Mouse (Mus musculus): ENCODE data around the gene Ccer2.
A peak's percentile ranks its signal among the peaks of the same experiment; 100 is the strongest.

Gene Ccer2

GRCm38 (mm10) chr7:28749935-28750334 lies 6.0 kb upstream of the Ccer2 start:
- no peak for DNase-seq (ENCODE audit: low spot score)

GRCm38 (mm10) chr7:28758623-28759022 lies 2.6 kb downstream of the Ccer2 start:
- no peak for DNase-seq (ENCODE audit: low spot score)

GRCm38 (mm10) chr7:28761907-28762306 lies 5.9 kb downstream of the Ccer2 start:
- DNase-seq (ENCODE audit: low spot score) = no peak

- no peak for DNase-seq (ENCODE audit: low spot score)
Observed at GRCm38 (mm10) chr7:28765211-28765610, 9.2 kb downstream of the Ccer2 start.

DNA sequence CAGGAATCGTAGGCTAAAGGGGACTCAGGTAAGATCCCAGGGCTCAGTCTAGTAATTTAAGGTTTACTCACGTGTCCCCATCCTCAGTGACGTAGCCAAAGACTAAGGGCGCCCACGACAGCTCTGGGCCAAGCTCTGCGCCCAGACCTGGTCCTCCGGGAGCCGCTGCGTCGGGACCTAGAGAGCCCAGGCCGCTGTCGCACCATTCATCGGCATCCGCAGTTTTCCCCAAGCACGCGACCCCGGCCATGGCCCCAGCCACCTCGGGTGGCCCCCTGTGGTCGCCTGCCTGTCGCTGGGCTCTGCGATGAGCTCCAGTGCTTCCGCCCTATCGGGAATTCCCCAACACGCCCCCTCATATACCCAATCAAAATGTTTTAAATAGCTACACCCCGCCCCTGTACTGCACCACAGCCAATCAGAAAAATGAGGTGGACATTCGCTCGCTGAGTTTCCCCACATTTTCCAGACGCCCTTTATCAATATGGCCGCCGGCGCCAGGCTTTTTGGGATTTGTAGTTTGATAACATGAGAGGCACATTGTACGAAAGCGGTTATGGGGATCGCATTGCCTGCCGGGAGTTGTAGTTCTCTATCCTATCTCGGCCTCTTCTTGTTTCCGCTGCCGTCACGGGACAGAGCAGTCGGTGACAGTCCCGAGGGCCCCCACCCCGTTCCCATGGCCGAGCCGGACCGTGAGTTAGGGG lies 10.4 kb downstream of the Ccer2 start, which contains the start of gene Sirt2:
Sirt2 (plus strand) TSS at position 563 of the 707 bp plus-strand sequence.
- peak; percentile 100 for DNase-seq (ENCODE audit: low spot score)

DNA sequence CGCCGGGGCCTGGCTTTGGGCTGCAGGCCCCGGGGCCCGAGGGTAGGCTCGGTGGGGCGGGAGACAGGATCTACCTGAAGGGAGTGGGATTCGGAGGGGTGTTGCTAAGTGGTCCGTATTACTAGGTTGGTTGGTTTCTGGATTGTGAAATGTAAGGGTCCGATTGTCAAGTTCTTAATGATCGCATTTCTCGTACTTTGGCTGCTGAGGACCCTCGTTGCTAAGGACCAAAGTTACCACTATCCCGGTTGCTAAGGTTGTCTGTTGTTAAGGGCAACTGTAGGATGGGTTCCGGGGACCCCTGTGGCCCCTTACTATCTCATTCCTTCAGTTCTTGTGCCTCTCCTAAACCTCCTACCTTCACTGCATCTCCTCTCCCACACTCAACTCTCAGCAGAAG lies 10.9 kb downstream of the Ccer2 start:
- peak; percentile 44 for DNase-seq (ENCODE audit: low spot score)

- no peak for DNase-seq (ENCODE audit: low spot score)
Observed at GRCm38 (mm10) chr7:28767462-28767965, 11.5 kb downstream of the Ccer2 start, which contains the start of gene Nfkbib. TSS of gene Nfkbib (minus strand) at chr7:28767512.

DNA sequence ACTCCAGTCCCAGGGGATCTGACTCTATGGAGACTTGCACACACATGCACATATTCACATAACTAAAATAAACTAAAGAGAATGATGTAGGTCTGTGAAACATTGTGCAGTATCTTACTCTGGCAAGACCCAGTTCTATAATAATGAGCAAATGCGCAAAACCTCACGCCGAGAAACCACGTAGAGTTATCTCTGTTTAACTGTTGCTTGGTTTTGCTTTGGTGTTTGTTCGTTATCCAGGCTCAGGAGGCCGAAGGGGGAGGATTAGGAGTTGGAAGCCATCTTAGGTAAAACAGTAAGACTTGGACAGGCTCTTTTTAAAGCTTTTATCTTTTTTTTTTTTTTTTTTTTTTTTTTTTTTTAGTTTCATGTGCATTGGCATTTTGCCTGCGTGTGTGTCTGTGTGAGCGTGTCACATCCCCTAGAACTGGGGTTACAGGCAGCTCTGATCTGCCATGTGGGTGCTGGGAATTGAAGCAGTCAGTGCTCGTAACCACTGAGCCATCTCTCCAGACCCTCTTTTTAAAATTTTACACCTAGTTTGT lies 13.5 kb downstream of the Ccer2 start:
- no peak for DNase-seq (ENCODE audit: low spot score)

DNA sequence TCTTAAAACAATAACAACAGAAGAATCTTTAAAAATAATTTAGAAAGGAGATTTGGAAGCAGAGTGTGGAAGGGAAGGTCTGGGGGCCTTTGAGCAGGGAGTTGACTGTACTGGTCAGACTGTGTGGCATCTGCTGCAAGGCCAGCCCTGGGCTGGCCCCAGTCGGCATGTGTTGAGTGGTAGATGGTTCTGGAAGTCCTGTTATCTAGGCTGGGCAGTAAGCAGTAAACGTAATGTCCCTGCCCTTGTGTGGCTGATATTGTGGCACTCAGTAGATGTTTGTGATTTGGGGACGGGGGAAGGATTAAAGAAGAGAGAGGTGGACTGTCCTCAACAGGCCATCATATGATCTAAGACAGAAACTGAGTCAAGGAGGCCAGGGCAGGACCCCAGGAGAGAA lies 14.3 kb downstream of the Ccer2 start:
- DNase-seq (ENCODE audit: low spot score) = no peak

DNA sequence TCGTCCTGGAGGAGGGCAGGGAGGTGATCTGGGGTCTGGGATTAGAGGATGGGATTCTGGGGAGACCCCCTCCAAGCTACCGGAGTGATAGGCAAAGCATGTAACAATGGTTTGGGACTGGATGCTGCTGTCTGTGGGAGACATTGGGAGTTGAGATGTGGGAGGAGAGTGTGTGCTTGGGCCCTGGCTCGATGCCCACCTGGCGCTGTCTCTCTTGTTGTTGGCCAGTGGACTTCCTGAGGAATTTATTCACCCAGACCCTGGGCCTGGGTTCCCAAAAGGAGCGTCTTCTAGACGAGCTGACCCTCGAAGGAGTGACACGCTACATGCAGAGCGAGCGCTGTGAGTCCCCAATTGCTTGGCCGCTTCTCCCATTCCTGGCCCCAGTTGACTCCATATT lies 15.9 kb downstream of the Ccer2 start:
- no peak for DNase-seq (ENCODE audit: low spot score)

DNA sequence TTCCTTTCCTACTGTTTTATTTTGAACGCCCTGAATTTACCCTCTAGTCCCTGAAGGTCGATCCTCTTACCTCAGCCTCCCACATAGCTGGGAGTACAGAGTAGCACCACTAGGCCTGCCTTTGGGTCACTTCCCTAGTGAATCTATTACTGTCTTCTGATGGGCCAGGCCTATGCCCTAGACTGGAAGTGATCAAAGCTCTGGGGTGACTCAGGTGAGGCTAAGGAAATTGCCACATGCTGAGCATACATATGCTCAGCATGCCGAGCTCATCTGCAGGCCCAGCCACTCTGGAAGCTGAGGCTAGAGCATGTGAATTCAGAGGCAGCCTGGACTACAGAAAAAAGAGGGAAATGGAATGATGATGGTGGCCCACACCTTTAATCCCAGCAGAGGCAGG lies 17.2 kb downstream of the Ccer2 start:
- no peak for DNase-seq (ENCODE audit: low spot score)

DNA sequence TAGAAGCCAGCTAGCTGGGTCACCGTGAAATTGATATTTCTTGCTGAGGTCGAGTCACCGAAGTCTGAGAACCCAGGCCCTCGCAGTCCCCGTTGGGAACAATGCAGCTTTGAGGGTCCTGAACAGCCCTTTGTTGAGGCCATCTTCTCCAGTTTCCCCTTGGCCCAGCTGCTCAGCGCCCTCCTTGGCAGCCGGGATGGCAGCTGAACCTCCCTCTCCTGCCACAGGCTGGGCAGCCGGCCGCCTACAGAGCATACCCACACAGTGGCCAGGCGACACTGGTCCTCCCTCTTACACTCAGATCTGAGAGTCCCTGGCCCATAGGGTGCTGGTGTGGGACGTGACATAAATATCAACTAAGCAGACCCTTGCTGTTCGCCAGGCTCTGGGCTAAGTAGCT lies 18.2 kb downstream of the Ccer2 start:
- DNase-seq (ENCODE audit: low spot score) = peak; percentile 32

GRCm38 (mm10) chr7:28775129-28775528 lies 19.2 kb downstream of the Ccer2 start:
- DNase-seq (ENCODE audit: low spot score) = no peak

GRCm38 (mm10) chr7:28778825-28779224 lies 22.9 kb downstream of the Ccer2 start:
- no peak for DNase-seq (ENCODE audit: low spot score)

DNA sequence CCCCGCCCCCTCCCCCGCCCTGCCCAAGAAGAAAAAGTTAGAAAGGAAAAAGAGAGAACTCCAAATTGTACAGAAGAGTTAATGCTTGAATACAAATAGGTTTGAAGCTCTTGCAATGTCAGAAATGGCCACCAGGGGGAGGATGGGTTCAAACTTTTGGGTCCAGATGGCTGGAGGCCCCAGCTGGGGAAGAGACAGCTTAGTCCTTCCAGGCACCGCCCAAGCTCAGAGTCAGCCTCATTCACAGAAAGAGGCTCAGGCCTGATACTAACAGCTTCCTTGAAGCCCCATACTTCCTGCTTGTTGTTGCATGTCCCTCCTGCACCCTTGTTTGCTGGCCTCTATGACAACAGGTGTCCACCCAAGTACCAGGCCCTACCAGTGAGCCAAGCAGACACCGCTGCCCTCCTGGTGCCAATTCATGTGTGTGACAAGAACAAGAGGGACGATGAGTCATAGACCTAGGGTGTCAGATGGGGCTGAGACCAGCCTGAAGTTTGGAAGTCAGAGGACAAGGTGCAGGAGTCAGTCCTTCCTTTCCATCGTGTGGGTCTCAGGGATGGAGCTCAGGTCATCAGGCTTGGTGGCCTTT lies 24.2 kb downstream of the Ccer2 start:
- peak; percentile 96 for DNase-seq (ENCODE audit: low spot score)

DNA sequence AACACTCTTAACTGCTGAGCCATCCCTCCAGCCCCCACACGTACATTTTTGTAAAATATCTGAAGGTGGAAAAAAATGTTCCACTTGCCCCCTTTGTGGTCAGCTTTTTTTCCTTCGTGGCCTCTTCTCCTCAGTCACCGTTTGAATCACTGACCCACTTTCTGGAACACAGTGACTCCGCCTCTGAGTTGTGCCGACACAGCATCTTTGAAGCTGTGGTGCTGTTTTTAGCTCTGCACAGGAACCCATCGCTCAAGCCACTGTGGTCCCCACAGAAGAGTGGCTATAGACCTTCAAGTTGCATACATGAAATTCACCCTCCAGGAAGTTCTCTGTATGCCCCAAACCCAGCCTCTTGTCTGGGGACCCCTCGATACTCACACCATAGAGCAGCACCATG lies 24.9 kb downstream of the Ccer2 start:
- no peak for DNase-seq (ENCODE audit: low spot score)

- DNase-seq (ENCODE audit: low spot score) = no peak
Observed at GRCm38 (mm10) chr7:28781261-28781663, 25.3 kb downstream of the Ccer2 start.

DNA sequence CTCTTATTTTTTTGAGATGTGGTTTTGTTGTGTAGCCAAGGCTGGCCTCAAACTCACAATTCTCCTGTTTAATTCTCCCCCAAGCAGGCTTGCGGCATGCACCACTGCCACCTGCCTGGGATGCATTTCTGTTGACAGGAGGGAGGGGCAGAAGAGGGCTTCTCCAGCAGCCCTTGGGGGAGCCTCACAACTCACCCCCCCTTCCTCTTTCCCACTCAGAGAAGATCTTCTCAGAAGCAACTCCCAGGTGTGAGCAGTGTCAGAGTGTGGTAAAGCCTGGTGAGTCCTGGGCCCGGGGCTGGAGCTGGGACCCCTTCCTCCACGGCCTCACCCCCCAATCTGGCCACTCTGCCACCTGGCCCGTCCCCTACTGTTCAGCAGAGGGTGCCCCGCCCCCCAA lies 29.2 kb downstream of the Ccer2 start:
- no peak for DNase-seq (ENCODE audit: low spot score)

- DNase-seq (ENCODE audit: low spot score) = no peak
Observed at GRCm38 (mm10) chr7:28787884-28788283, 31.9 kb downstream of the Ccer2 start.

DNA sequence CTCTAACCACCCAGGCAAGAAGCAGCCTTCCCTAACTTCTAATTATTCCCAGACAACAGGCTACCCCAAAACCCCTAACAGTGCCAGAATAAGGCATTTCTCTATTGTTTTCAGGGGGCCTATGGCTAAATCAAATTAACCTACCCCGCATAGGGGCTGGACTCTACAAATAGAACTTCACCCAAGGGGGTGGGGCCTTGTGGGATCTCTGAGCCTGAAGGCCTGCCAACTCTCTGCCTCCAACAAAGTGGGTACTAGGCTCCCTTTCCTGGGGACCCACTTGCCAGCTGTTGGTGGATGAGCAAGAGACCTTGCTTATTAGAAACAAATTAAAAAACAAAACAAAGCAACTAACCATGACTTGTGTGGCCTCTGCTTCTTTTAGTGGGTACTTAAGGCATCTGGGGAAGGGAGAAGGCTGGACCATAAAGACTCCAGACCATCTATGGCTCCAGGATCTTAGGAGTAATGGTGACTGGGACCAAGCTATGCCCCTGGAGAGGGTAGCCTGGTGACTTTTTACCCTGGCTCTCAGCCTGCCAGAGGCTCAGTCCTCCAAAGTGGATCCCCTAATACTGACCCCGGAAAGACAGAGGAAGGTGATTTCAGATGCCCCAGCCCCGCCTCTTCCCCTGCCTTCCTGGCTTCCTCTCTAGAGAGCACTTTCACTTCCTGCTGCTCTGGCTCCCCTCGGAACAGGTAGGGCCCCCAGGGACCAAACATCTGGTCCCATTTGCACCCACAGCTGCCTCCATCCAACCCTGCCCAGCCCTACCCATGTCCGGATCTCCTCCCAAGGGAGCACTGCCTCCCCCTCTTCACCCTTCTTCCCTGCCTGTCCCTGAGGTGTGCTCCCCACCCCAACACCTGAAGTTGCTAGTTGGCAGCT lies 32.6 kb downstream of the Ccer2 start, which contains the start of gene Rinl:
Rinl (plus strand) TSS at position 663 of the 889 bp plus-strand sequence.
- DNase-seq (ENCODE audit: low spot score) = no peak

DNA sequence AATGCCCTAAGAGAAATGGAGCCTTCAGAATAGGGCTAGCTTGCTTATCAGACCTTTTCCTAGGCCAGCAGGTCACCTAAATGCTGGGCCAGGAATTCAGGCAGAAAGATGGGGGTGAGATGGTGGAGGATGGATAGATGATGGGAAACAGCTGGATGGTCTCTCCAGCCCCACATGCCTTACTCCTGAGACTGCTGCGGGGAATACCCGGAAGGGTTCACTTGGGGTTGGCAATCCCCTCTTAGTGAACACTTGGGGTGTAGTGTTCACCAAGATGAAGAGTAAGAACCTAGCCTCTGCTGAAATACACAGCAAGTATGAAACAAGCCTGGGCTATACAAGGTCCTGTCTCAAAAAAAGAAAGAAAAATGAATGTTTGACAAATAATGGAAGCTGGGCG lies 33.3 kb downstream of the Ccer2 start:
- no peak for DNase-seq (ENCODE audit: low spot score)

Data from embryo, embryonic 10.5 days (tissue).